ENCODE assay signal across 8 mouse cellular contexts in the genomic region with DNA sequence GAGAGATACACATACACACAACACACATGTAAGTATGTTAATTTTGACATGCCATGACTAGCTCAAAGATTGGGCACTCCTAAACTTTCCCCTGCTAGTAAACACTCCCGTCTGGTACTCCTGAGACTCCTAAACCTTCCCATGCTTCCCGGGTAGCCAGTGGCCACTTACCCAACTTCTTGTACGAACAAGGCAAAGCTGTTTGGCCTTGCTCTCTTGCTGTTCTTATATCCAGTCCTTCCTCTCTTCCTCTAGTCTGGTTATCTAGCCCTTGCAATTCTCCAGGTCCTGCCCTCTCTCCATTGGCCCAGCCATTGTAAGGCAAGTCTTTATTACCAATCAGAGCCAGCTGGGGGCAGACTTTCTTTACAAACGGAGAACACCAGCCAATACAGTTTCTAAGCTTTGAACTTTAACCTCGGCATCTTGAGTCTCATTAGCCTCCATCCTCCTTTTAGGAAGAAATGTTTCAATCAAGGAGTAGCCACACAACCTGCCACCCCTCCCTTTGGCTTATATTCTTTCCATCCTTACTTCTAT. TPM values are rescaled to one million over a fixed set of nuclear protein-coding genes. Genes with fewer than 3 reads are reported as not detected.
DNase-seq lines count a peak whose midpoint lies in the region; ATAC-seq and TF ChIP-seq lines count a peak whose summit lies in the region.

TSS of gene Cul5 (minus strand) at position 335 of the 540 bp plus-strand sequence.

- peaks cover 21% of the 10 kb centered on the region for H3K79me2 ChIP-seq in macrophage (ENCODE audit: inconsistent target)

- DNase-seq in ES-E14 (ENCODE audit: low read depth, low spot score): peak; percentile 88
- peak; percentile 39 to 47 for DNase-seq in adrenal gland, postnatal 36 days
- DNase-seq in layer of hippocampus, postnatal 25 days (ENCODE audit: extremely low spot score in 1 of 2, low spot score in 1 of 2): peak in 1 of 2 experiments; percentile 35
- DNase-seq in right cerebral cortex, postnatal 4 days: peak; percentile 21
- DNase-seq in Muller cell, postnatal 12 days (ENCODE audit: inconsistent ontology term): no peak

- no peak for ATAC-seq in forebrain, embryonic 15.5 days (replicated peaks)
- ATAC-seq in hindbrain, embryonic 12.5 days (ENCODE audit: low FRiP score): no peak

- peaks cover 2 to 6% of the 10 kb centered on the region in 2 experiments; a peak in 3 of 4 replicates for H3K4me1 ChIP-seq in ES-E14 (ENCODE audit: control insufficient read depth in 2 of 2, insufficient read depth in 2 of 2, low read length in 2 of 2, poor library complexity in 1 of 2)
- peaks cover 20% of the 10 kb centered on the region for H3K4me1 ChIP-seq in forebrain, embryonic 15.5 days
- peaks cover 14% of the 10 kb centered on the region for H3K4me1 ChIP-seq in hindbrain, embryonic 12.5 days

- in situ Hi-C loops in ES-E14 (cut with MboI; ENCODE audit: low sequenced_read_pairs in 2 of 2, unreplicated experiment in 2 of 2): no loop called here

- H3K27me3 ChIP-seq in forebrain, embryonic 15.5 days: no peaks in the 10 kb centered on the region
- H3K27me3 ChIP-seq in hindbrain, embryonic 12.5 days: no peaks in the 10 kb centered on the region

- H3K4me3 ChIP-seq in ES-E14 (ENCODE audit: insufficient read depth in 1 of 2, low read depth in 1 of 2, low read length in 2 of 2, poor library complexity in 1 of 2, severe bottlenecking in 1 of 2) (peak within 1 kb of the TSS; percentile 44 to 57), macrophage (ENCODE audit: inconsistent target) (no peak within 1 kb of the TSS)
- H3K4me3 ChIP-seq in forebrain, embryonic 15.5 days: no peak within 1 kb of the TSS
- no peak within 1 kb of the TSS for H3K4me3 ChIP-seq in hindbrain, embryonic 12.5 days

- H3K27ac ChIP-seq in ES-E14 (ENCODE audit: insufficient read depth, low read depth, low read length, poor library complexity, severe bottlenecking): no peak within 1 kb of the TSS
- H3K27ac ChIP-seq in forebrain, embryonic 15.5 days (replicated peaks): no peak within 1 kb of the TSS
- no peak within 1 kb of the TSS for H3K27ac ChIP-seq in hindbrain, embryonic 12.5 days
- H3K27ac ChIP-seq in macrophage: no peak within 1 kb of the TSS

- H3K4me2 ChIP-seq in forebrain, embryonic 15.5 days (replicated peaks): no peak within 1 kb of the TSS
- no peak within 1 kb of the TSS for H3K4me2 ChIP-seq in hindbrain, embryonic 12.5 days (replicated peaks)

- peak within 1 kb of the TSS; percentile 55; the same call in 1 of the 2 replicates for H3K9ac ChIP-seq in ES-E14 (ENCODE audit: insufficient read depth, low read depth, low read length, poor library complexity, severe bottlenecking)
- no peak within 1 kb of the TSS for H3K9ac ChIP-seq in forebrain, embryonic 15.5 days (replicated peaks)
- H3K9ac ChIP-seq in hindbrain, embryonic 12.5 days: no peak within 1 kb of the TSS

- WGBS in forebrain, embryonic 15.5 days: 52% methylated on average over 5 of the region's 5 CpGs
- 60% methylated on average over 5 of the region's 5 CpGs for WGBS in hindbrain, embryonic 12.5 days
- 73% methylated on average over 5 of the region's 5 CpGs for WGBS in macrophage (ENCODE audit: missing documents)

- no peaks in the 10 kb centered on the region for H3K36me3 ChIP-seq in ES-E14 (ENCODE audit: control insufficient read depth, insufficient read depth, low read length, poor library complexity, severe bottlenecking)
- H3K36me3 ChIP-seq in forebrain, embryonic 15.5 days: no peaks in the 10 kb centered on the region
- H3K36me3 ChIP-seq in hindbrain, embryonic 12.5 days: no peaks in the 10 kb centered on the region
- H3K36me3 ChIP-seq in macrophage (ENCODE audit: inconsistent target): no peaks in the 10 kb centered on the region

- H3K9me3 ChIP-seq in ES-E14 (ENCODE audit: control insufficient read depth, insufficient read depth, low read depth, low read length): no peaks in the 10 kb centered on the region
- no peaks in the 10 kb centered on the region for H3K9me3 ChIP-seq in forebrain, embryonic 15.5 days
- H3K9me3 ChIP-seq in hindbrain, embryonic 12.5 days (replicated peaks): no peaks in the 10 kb centered on the region

TF ChIP-seq in ES-E14, 5 proteins besides CTCF, POLR2A, EP300 and RAD21:
- TF ChIP-seq MAFK (IDR thresholded peaks at IDR 0.05; ENCODE audit: insufficient read depth, low read depth, low read length): no peak
- no peak for TF ChIP-seq ZC3H11A (IDR thresholded peaks at IDR 0.05; ENCODE audit: borderline replicate concordance, low read depth, low read length)
- TF ChIP-seq CHD2 (IDR thresholded peaks at IDR 0.05; ENCODE audit: low read depth, low read length): 0 out of 2 replicates have a peak, but pooled peaks have one; percentile 44
- no peak for TF ChIP-seq HCFC1 (IDR thresholded peaks at IDR 0.05; ENCODE audit: borderline replicate concordance, insufficient read depth, low read length)
- no peak for TF ChIP-seq ZNF384 (IDR thresholded peaks at IDR 0.05; ENCODE audit: low read depth, low read length)

RNA-seq across cellular contexts. Expression of gene Cul5, which starts in this region (rescaled TPM):
- total RNA-seq in ES-E14 (2012; rRNA removed): 31.5 and 42.6 TPM in 2 replicates
- 10 to 100 TPM; 36.4 to 38.7 TPM for total RNA-seq in adrenal gland, postnatal 36 days (2021)
- 47.0 and 47.2 TPM in 2 replicates for polyA plus RNA-seq in forebrain, embryonic 15.5 days (2015; fragmentation: Nextera tagmentation; extraction: Ambion mirVana)
- 49.1 and 49.8 TPM in 2 replicates for polyA plus RNA-seq in hindbrain, embryonic 12.5 days (2016; fragmentation: Nextera tagmentation; extraction: Ambion mirVana)
- 10 to 100 TPM; 59.4 to 63.1 TPM for total RNA-seq in layer of hippocampus, postnatal 25 days (2021)
- total RNA-seq in macrophage (2018; cell fraction: chromatin; rRNA removed): 10 to 100 TPM; 25.4 to 61.7 (median 44.6) TPM
- 10 to 100 TPM; 19.5 to 29.0 (median 23.9) TPM for total RNA-seq in macrophage (2018; cell fraction: cytosol; rRNA removed)
- 10 to 100 TPM; 17.0 to 60.2 (median 32.4) TPM for total RNA-seq in macrophage (2018; cell fraction: nucleus; rRNA removed)
- polyA plus RNA-seq in macrophage (2018): 12.7 to 19.8 TPM (median 18.2 TPM) in 3 replicates

Comparison
In these comparisons a context has a peak if more than half of its experiments do, and no peak if none do; other contexts are left out.
1. H3K4me3 ChIP-seq: peak in ES-E14 (2 of 2); none in forebrain, embryonic 15.5 days (single experiment), hindbrain, embryonic 12.5 days (single experiment) and macrophage (single experiment).